Mouse (Mus musculus) small intestine, adult 2 months (tissue): ENCODE data around the gene Cma2.
"Not testable (repeated sequence)": the region's sequence is repeated elsewhere in the genome, so short reads cannot be mapped to it uniquely, and the experiment has no call there.

Experiments used
- CTCF ChIP-seq: fragments of 200-500 bp; IDR thresholded peaks from 2 replicates; pipeline ENCODE4 v1.5.1; 2012; ENCODE audit warnings: low read depth, mild to moderate bottlenecking, control low read depth, inconsistent platforms, low read length, moderate library complexity, mixed read lengths; ENCODE audit not compliant: insufficient replicate concordance, insufficient read length; ENCODE audit errors: extremely low read depth
- POLR2A ChIP-seq: fragments of 200-500 bp; IDR thresholded peaks from 2 replicates; pipeline ENCODE4 v1.6.1; 2012; ENCODE audit warnings: low read depth, mild to moderate bottlenecking, control low read depth, inconsistent platforms, low read length, moderate library complexity

DNA sequence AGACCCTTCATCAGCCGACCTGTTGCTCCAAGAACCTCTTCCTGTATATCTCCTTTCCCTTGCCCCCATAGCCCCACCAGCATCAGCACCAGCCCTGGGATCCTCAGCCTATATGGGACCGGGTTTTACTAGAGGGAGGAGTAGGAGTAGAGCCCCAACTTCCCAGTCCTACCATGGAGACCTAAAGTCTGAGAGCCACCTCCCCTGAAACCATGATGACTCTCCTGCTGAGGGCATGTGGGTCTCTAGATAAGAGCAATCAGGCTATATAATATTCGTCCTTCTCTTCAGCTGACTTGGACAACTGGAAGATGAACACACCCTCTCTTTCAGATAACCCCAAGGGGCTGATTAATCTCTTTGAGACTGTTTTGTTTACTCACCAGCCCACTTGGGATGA lies 36.7 kb downstream of the Cma2 start:
- not testable (repeated sequence) for TF ChIP-seq CTCF, POLR2A
